Mouse (Mus musculus): ENCODE measurements at regions not wholly inside any gene's neighbourhood (a gene's known extent, or its start where the extent isn't known, plus 50 kb on each side); places are given as distances from the start of the nearest gene placed in this dataset.
"Not testable (repeated sequence)": the region's sequence is repeated elsewhere in the genome, so short reads cannot be mapped to it uniquely, and the experiment has no call there.

- no peak for DNase-seq
These were observed 406.8 kb upstream of the Ppp6c start for GRCm38 (mm10) chr2:39633041-39633440.

GRCm38 (mm10) chr2:39614221-39614620 lies 388.0 kb upstream of the Ppp6c start:
- no peak for DNase-seq

DNA sequence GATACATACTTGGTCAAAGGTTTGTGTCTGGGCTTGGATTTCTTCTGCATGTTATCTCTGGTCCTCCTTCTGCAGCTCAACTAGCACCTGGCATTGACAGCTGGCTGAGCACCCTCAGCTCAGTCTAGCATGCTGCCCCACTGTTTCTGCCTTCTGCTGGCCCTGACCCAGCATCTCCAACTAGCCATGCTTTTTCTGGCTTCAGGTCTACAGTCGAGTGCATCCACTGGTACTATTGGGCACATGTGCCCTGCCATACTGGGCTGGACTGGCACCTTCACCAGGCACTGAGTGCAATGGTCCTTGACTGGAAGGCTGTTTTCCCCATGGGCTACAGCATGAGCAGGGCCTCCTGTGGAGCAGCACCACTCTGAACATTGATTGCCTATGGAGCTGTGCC lies 386.6 kb upstream of the Ppp6c start:
- no peak for DNase-seq

DNA sequence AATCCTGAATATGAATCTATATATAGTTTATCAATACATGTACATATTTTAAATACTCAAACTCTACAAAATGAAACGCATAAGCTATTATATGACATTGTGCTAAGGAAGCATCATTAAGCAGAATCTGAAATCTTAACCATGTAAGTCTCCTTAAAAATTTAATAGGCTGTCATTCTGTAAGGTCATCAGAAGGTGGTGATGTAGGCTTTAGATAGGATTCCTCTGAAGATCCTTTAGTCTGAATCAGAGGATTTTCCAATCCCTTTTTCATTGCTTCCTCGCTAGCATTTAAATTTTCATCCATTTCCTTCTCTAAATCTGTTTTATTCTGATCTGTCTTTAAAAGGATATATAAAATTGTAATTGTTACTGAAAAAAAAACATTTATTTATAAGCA lies 386.0 kb upstream of the Ppp6c start:
- peak; percentile 3 for DNase-seq

DNA sequence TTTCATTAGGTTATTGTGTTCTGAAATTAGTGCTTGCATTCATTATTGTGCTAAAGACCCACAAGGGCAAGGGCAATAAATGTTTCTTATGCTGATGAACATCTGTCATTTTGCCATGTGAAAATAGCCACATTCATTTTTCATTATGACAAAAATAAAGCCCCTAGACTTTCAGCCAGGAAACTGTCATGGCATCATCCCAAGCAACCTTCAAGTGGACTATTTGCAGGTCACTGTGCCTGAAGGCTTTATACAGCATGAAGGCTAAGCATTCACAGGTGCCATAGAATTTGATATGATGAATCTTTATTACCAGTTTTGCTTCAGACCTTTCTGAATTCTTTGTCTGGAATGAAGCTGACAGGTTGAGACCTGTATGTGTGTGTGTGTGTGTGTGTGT lies 376.0 kb upstream of the Ppp6c start:
- DNase-seq = no peak

DNA sequence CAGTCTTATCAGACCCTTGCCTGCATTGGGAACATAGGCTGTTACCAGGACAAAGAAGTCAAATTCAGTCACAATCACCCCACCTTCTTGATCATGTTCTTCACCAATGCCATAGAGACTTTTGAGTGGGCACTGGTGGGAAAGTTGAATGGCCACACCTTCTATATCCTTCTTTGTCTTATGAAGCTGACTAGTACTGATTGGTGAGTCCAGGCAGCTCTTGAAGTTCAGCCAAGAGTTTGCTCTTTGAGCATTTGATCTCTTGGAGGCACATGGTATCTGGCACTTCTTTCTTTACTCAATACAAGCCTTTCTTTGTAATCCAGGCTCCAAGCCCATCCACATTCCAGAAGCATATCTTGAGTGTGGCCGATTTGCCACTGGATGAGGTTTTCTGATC lies 331.9 kb upstream of the Ppp6c start:
- no peak for DNase-seq

DNA sequence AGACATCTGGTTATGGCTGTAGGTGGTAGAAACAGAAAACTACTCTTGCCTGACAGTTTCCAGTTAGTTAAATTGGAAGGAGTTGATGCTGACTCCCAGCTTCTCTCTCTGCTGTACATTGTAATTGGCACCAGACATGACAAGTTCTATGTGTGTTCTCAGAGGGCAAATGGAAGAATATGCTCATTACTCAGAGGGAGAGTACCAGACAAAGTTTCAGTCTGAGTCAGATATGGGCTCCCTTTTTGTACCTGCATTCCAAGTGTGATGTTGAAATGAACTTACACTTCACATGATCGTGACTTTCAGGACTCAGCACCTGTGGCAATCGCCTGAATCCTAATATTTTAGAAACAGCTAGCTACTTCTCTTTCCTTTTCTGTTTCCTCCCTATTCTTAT lies 281.7 kb upstream of the Ppp6c start:
- no peak for DNase-seq

- DNase-seq = peak; percentile 2
These were observed 257.1 kb upstream of the Ppp6c start for GRCm38 (mm10) chr2:39483208-39483912.

DNA sequence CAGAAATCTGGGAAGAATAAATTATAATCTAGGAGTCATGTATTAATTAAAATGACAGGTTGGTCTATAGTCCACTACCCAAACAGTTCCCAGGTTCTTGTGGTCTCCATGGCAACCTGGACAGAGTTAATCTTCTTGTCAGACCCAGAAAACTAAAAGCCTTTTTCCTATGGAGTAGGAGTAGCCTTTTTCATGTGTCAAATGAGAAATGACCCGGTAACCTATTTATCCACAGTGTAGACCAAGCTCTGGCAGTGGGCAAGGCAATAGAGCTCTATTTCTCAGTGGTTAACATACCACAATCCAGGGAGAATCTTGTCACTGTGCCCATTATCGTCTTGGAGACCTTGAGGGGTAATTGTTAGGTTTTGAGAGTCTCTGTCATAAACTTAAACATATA lies 256.4 kb upstream of the Ppp6c start:
- DNase-seq = peak; percentile 15

- no peak for DNase-seq
These were observed 254.0 kb upstream of the Ppp6c start for GRCm38 (mm10) chr2:39480236-39480635.

DNA sequence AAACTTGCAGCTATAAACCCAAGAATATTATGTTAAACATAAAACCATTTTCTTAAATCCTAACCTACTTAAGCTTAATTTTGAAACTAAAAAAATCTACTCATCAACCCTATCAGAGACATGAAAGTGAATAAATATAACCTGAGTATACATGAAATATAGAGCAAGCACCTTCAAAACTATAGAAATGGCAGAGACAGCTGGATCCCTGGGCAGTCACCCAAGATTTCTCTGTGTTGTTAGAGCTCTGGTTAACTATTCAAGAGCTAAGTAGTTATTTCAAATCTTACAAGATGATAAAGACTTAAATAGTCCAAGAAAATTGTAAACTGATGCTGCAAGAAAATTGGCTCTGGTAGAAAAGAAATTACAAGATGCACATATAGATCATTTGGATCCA lies 246.7 kb upstream of the Ppp6c start:
- not testable (repeated sequence) for DNase-seq
